8 mouse cellular contexts compared by ENCODE assay signal in genomic region chr8:46737907-46738306, GRCm38 (mm10). TPM values are rescaled to one million over a fixed set of nuclear protein-coding genes. Genes with fewer than 3 reads are reported as not detected.
DNase-seq lines count a peak whose midpoint lies in the region; ATAC-seq and TF ChIP-seq lines count a peak whose summit lies in the region.

No protein-coding gene starts in this region.

- no peaks in the 10 kb centered on the region for H3K27me3 ChIP-seq in forebrain, embryonic 10.5 days (ENCODE audit: poor library complexity, severe bottlenecking)
- no peaks in the 10 kb centered on the region for H3K27me3 ChIP-seq in forebrain, embryonic 15.5 days
- no peaks in the 10 kb centered on the region for H3K27me3 ChIP-seq in spleen, adult 2 months (ENCODE audit: control insufficient read depth, insufficient read depth, low read length)
- H3K27me3 ChIP-seq in intestine, postnatal 0 days (replicated peaks; ENCODE audit: control insufficient read depth, insufficient read depth, low read length), result no peaks in the 10 kb centered on the region

- no peak for ATAC-seq in forebrain, embryonic 15.5 days (replicated peaks)
- no peak for ATAC-seq in intestine, postnatal 0 days
- 0 out of 2 replicates have a peak, but pooled peaks have one; percentile 16 for ATAC-seq in megakaryocyte-erythroid progenitor cell, adult 5-6 weeks (replicated peaks; ENCODE audit: low FRiP score, low TSS enrichment, poor library complexity, severe bottlenecking)
- ATAC-seq in inflammation-experienced regulatory T-cells, adult 6 months, result no peak

- peaks cover 7% of the 10 kb centered on the region; the same call in 1 of the 2 replicates for H3K9me3 ChIP-seq in forebrain, embryonic 10.5 days
- no peaks in the 10 kb centered on the region for H3K9me3 ChIP-seq in forebrain, embryonic 15.5 days
- no peaks in the 10 kb centered on the region for H3K9me3 ChIP-seq in intestine, postnatal 0 days (ENCODE audit: control insufficient read depth)

- H3K4me1 ChIP-seq in forebrain, embryonic 10.5 days, result peaks cover 28% of the 10 kb centered on the region
- H3K4me1 ChIP-seq in forebrain, embryonic 15.5 days, result peaks cover 14% of the 10 kb centered on the region
- peaks cover 3% of the 10 kb centered on the region for H3K4me1 ChIP-seq in spleen, adult 2 months (ENCODE audit: control insufficient read depth, insufficient read depth, insufficient read length)
- H3K4me1 ChIP-seq in intestine, postnatal 0 days (replicated peaks; ENCODE audit: control insufficient read depth, insufficient read depth, low read length), result peaks cover 7% of the 10 kb centered on the region; the same call in 1 of the 2 replicates

- H3K9ac ChIP-seq in forebrain, embryonic 15.5 days (replicated peaks), result no peak overlapping the region
- peak overlapping the region; percentile 23; the same call in 1 of the 2 replicates for H3K9ac ChIP-seq in intestine, postnatal 0 days (ENCODE audit: low read depth, low read length)

- H3K27ac ChIP-seq in forebrain, embryonic 10.5 days, result no peak overlapping the region
- no peak overlapping the region for H3K27ac ChIP-seq in forebrain, embryonic 15.5 days (replicated peaks)
- peak overlapping the region; percentile 63 for H3K27ac ChIP-seq in spleen, adult 2 months (ENCODE audit: insufficient read depth, low read length)
- 0 out of 2 replicates have a peak overlapping the region, but pooled peaks have one; percentile 83 for H3K27ac ChIP-seq in intestine, postnatal 0 days (ENCODE audit: low read depth, low read length)

- no peak for TF ChIP-seq POLR2A in spleen, adult 2 months (IDR thresholded peaks at IDR 0.05; ENCODE audit: low read depth, low read length)

- no peak overlapping the region for H3K4me2 ChIP-seq in forebrain, embryonic 15.5 days (replicated peaks)
- H3K4me2 ChIP-seq in intestine, postnatal 0 days (replicated peaks; ENCODE audit: low read depth), result peak overlapping the region; percentile 76

- H3K4me3 ChIP-seq in forebrain, embryonic 10.5 days, result 0 out of 2 replicates have a peak overlapping the region, but pooled peaks have one; percentile 84
- no peak overlapping the region for H3K4me3 ChIP-seq in forebrain, embryonic 15.5 days
- peak overlapping the region; percentile 81; the same call in 1 of the 2 replicates for H3K4me3 ChIP-seq in spleen, adult 2 months (ENCODE audit: extremely low read depth, insufficient read depth, insufficient read length)
- no peak overlapping the region for H3K4me3 ChIP-seq in intestine, postnatal 0 days (ENCODE audit: low read depth, low read length)

- no peaks in the 10 kb centered on the region; the same call in 1 of the 2 replicates for H3K36me3 ChIP-seq in forebrain, embryonic 10.5 days (replicated peaks)
- no peaks in the 10 kb centered on the region for H3K36me3 ChIP-seq in forebrain, embryonic 15.5 days
- H3K36me3 ChIP-seq in spleen, adult 2 months (ENCODE audit: control insufficient read depth, insufficient read depth, low read length), result peaks cover 3% of the 10 kb centered on the region; the same call in 1 of the 2 replicates
- H3K36me3 ChIP-seq in intestine, postnatal 0 days (ENCODE audit: control insufficient read depth, insufficient read depth), result no peaks in the 10 kb centered on the region

- no peak for DNase-seq in forebrain, embryonic 10.5 days (ENCODE audit: extremely low spot score, low spot score)
- DNase-seq in spleen, adult 2 months (ENCODE audit: low read depth in 1 of 2, low spot score in 2 of 2), result no peak
- no peak for DNase-seq in spleen, postnatal 36 days (ENCODE audit: low spot score in 2 of 2)
- DNase-seq in frontal cortex, postnatal 14 days (ENCODE audit: low spot score in 2 of 2), result no peak

- no peak for TF ChIP-seq CTCF in spleen, adult 2 months (IDR thresholded peaks at IDR 0.05; ENCODE audit: extremely low read depth, insufficient read depth, insufficient read length, insufficient replicate concordance)
- no peak for TF ChIP-seq CTCF in intestine, postnatal 0 days (IDR thresholded peaks at IDR 0.05; ENCODE audit: low read depth)

- WGBS in forebrain, embryonic 10.5 days, result 88% methylated on average over 3 of the region's 3 CpGs
- WGBS in forebrain, embryonic 15.5 days, result 63% methylated on average over 3 of the region's 3 CpGs
- 46% methylated on average over 3 of the region's 3 CpGs for WGBS in spleen, adult 2 months
- 54% methylated on average over 3 of the region's 3 CpGs for WGBS in intestine, postnatal 0 days

RNA-seq across cellular contexts. Expression of gene Irf2, which starts 1.6 kb away (rescaled TPM):
- polyA plus RNA-seq in forebrain, embryonic 10.5 days (2016; fragmentation: Nextera tagmentation; extraction: Ambion mirVana), result 5.6 and 7.8 TPM in 2 replicates
- 7.2 and 9.6 TPM in 2 replicates for polyA plus RNA-seq in forebrain, embryonic 15.5 days (2015; fragmentation: Nextera tagmentation; extraction: Ambion mirVana)
- polyA plus RNA-seq in spleen, adult 2 months (2012; rRNA removed), result 28.7 and 28.8 TPM in 2 replicates
- polyA plus RNA-seq in intestine, postnatal 0 days (2015; fragmentation: Nextera tagmentation; extraction: Ambion mirVana), result 43.3 and 46.2 TPM in 2 replicates
- total RNA-seq in megakaryocyte-erythroid progenitor cell, adult 5-6 weeks (2014; fragmentation: Nextera tagmentation), result 55.0 and 76.9 TPM in 2 replicates
- 17.2 and 26.2 TPM in 2 replicates for total RNA-seq in megakaryocyte-erythroid progenitor cell, adult 5-6 weeks (2017)
- 100 to 1,000 TPM; 228 to 272 (median 245) TPM for polyA plus RNA-seq in inflammation-experienced regulatory T-cells, adult 6 months (2017; shearing (Covaris generic))

Comparison
In these comparisons a context has a peak if more than half of its experiments do, and no peak if none do; other contexts are left out.
1. H3K4me3 ChIP-seq: peak in forebrain, embryonic 10.5 days (single experiment) and spleen, adult 2 months (single experiment); none in forebrain, embryonic 15.5 days (single experiment) and intestine, postnatal 0 days (single experiment).
2. H3K27ac ChIP-seq: peak in spleen, adult 2 months (single experiment) and intestine, postnatal 0 days (single experiment); none in forebrain, embryonic 10.5 days (single experiment) and forebrain, embryonic 15.5 days (single experiment).